Mouse (Mus musculus) c-Kit-positive CD71-negative TER-119-negative erythroid progenitor cells, embryonic 14.5 days (primary cell): ENCODE measurements around the gene Olfr1371.
"Not testable (repeated sequence)": the region's sequence is repeated elsewhere in the genome, so short reads cannot be mapped to it uniquely, and the experiment has no call there.

ENCODE experiments used
- DNase-seq: peaks from one replicate; pipeline ENCODE4 v3.0.0-alpha.2; 2013; ENCODE audit warnings: low read depth

Olfr1371 gene

GRCm38 (mm10) chr11:52225986-52226599 lies 12.3 kb upstream of the Olfr1371 start:
- no peak for DNase-seq

GRCm38 (mm10) chr11:52223968-52224682 lies 10.3 kb upstream of the Olfr1371 start:
- no peak for DNase-seq

- no peak for DNase-seq
Observed at GRCm38 (mm10) chr11:52222891-52223290, 9.1 kb upstream of the Olfr1371 start.

- not testable (repeated sequence) for DNase-seq
Observed at GRCm38 (mm10) chr11:52221921-52222320, 8.1 kb upstream of the Olfr1371 start.

- peak; percentile 62 for DNase-seq
Observed at GRCm38 (mm10) chr11:52220282-52220681, 6.5 kb upstream of the Olfr1371 start.

- not testable (repeated sequence) for DNase-seq
Observed at GRCm38 (mm10) chr11:52196496-52197023, 17.2 kb downstream of the Olfr1371 start.

- not testable (repeated sequence) for DNase-seq
Observed at GRCm38 (mm10) chr11:52180651-52181050, 33.1 kb downstream of the Olfr1371 start.

GRCm38 (mm10) chr11:52179897-52180296 lies 33.9 kb downstream of the Olfr1371 start:
- DNase-seq = not testable (repeated sequence)

GRCm38 (mm10) chr11:52168461-52168860 lies 45.3 kb downstream of the Olfr1371 start:
- no peak for DNase-seq

GRCm38 (mm10) chr11:52167901-52168302 lies 45.9 kb downstream of the Olfr1371 start:
- DNase-seq = not testable (repeated sequence)

GRCm38 (mm10) chr11:52167126-52167525 lies 46.7 kb downstream of the Olfr1371 start:
- DNase-seq = no peak

GRCm38 (mm10) chr11:52163926-52164325 lies 49.9 kb downstream of the Olfr1371 start:
- DNase-seq = no peak
